Mouse (Mus musculus) stomach, postnatal 0 days (tissue): ENCODE data around the gene Slc16a4. TPM values are rescaled to one million over a fixed set of nuclear protein-coding genes. Genes with fewer than 3 reads are reported as not detected.
"Not testable (repeated sequence)": the region's sequence is repeated elsewhere in the genome, so short reads cannot be mapped to it uniquely, and the experiment has no call there.

Source experiments
- ATAC-seq: fragments of 200-750 bp; cut with Nextera tagmentation; 2 replicates; pipeline ENCODE4 v1.8.0; 2017; ENCODE audit not compliant: low FRiP score, low TSS enrichment
- DNase-seq: peaks from one replicate; pipeline ENCODE4 v3.0.0-alpha.2; 2016; ENCODE audit warnings: low spot score
- H3K27ac ChIP-seq: fragments of 300-500 bp; sonication (generic); replicated peaks from 2 replicates; pipeline ENCODE4 v1.5.1; 2014; ENCODE audit warnings: mild to moderate bottlenecking, control low read depth
- H3K27me3 ChIP-seq: fragments of 300-500 bp; sonication (generic); 2 replicates; pipeline ENCODE4 v1.6.1; 2014; ENCODE audit warnings: low read length; ENCODE audit not compliant: control insufficient read depth, insufficient read depth
- H3K36me3 ChIP-seq: fragments of 300-500 bp; sonication (generic); 2 replicates; pipeline ENCODE4 v1.6.1; 2014; ENCODE audit warnings: low read length, mixed read lengths; ENCODE audit not compliant: control insufficient read depth, insufficient read depth
- H3K4me1 ChIP-seq: fragments of 300-500 bp; sonication (generic); replicated peaks from 2 replicates; pipeline ENCODE4 v1.6.1; 2014; ENCODE audit warnings: antibody characterized with exemption; ENCODE audit not compliant: control insufficient read depth, insufficient read depth
- H3K4me2 ChIP-seq: fragments of 300-500 bp; sonication (generic); replicated peaks from 2 replicates; pipeline ENCODE4 v1.6.1; 2014; ENCODE audit warnings: low read depth, mild to moderate bottlenecking, control low read depth, moderate library complexity
- H3K4me3 ChIP-seq: fragments of 300-500 bp; sonication (generic); 2 replicates; pipeline ENCODE4 v1.5.1; 2014; ENCODE audit warnings: low read depth, low read length, control low read depth
- H3K9ac ChIP-seq: fragments of 300-500 bp; sonication (generic); 2 replicates; pipeline ENCODE4 v1.6.1; 2014; ENCODE audit warnings: mild to moderate bottlenecking, low read length, control low read depth, mixed read lengths
- H3K9me3 ChIP-seq: fragments of 300-500 bp; sonication (generic); 2 replicates; pipeline ENCODE4 v1.6.1; 2016; ENCODE audit warnings: low read length; ENCODE audit not compliant: control insufficient read depth
- CTCF ChIP-seq: IDR thresholded peaks from 2 replicates; pipeline ENCODE4 v1.5.1; 2016; ENCODE audit warnings: antibody characterized with exemption, low read depth, mild to moderate bottlenecking, moderate library complexity
- EP300 ChIP-seq: optimal IDR thresholded peaks from 2 replicates; pipeline ENCODE3; 2016; ENCODE audit warnings: antibody characterized with exemption
- WGBS: fragments of 180-500 bp; shearing (Covaris S2); extraction: QIAGEN DNeasy Blood & Tissue Kit; methylation state at CpG from one replicate; pipeline ENCODE4 v1.1.7; 2014; 5-methylcytosine and 5-hydroxymethylcytosine counted together
- polyA plus RNA-seq: library from polyadenylated mRNA; unstranded; fragments of >200 nt; fragmentation: Nextera tagmentation; extraction: Ambion mirVana; gene quantifications from 2 replicates; pipeline ENCODE4 v1.2.1, GENCODE M21; 2015

Gene Slc16a4
- polyA plus RNA-seq, 1 experiment from 2014 or later, result 2.1 TPM

DNA sequence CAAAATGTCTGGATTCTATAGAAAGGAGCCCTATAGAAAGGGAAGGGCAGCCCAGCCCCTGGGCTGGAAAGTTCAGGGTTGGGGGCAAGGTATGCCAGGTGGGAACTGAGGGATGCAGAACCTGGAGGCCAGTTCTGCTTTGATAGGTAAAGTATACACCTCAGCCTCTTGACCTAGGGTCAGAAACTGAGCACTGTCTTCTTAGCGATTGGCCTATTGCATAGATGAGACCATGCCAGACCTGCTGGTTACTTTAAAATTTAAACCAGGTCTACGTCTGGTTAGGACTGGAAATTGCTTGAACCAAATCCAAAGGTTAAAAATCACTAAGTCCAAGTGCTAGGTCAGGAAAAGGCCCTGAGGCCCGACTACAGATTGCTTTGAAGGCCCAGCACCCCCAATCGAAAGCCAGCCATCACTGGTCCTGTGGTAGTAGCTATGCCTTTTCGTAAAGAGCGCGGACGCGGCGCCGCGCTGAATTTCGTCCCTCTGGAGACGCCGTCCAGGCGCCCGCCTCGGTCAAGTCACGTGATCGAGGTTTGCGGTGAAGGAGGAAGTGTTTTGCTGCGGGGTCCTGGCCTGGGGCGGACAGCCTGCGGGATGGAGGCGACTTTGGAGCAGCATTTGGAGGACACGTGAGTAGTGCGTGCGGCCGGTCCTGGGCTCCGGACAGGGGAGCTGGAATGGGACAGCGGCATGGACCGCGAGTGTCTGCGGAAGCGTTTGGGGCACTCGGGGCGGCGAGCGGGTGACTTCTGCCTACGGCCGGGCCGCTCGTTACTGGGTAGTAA lies 12.4 kb upstream of the Slc16a4 start, which contains the start of gene Lamtor5:
TSS of gene Lamtor5 (plus strand) at position 380 of the 791 bp plus-strand sequence.
- H3K27me3 ChIP-seq, result no peaks in the 10 kb centered on the region
- peak; percentile 91 for DNase-seq
- ATAC-seq, result peak; percentile 90
- no peak within 1 kb of the TSS; the same call in 1 of the 2 replicates for H3K27ac ChIP-seq
- H3K4me2 ChIP-seq, result peak within 1 kb of the TSS; percentile 81
- no peak for TF ChIP-seq EP300
- TF ChIP-seq CTCF, result no peak
- 3% methylated on average over 43 of the region's 43 CpGs for WGBS
- H3K36me3 ChIP-seq, result peaks cover 6% of the 10 kb centered on the region; the same call in 1 of the 2 replicates
- peak within 1 kb of the TSS; percentile 89 for H3K9ac ChIP-seq
- no peaks in the 10 kb centered on the region for H3K9me3 ChIP-seq
- H3K4me3 ChIP-seq, result peak within 1 kb of the TSS; percentile 97
- no peaks in the 10 kb centered on the region for H3K4me1 ChIP-seq

DNA sequence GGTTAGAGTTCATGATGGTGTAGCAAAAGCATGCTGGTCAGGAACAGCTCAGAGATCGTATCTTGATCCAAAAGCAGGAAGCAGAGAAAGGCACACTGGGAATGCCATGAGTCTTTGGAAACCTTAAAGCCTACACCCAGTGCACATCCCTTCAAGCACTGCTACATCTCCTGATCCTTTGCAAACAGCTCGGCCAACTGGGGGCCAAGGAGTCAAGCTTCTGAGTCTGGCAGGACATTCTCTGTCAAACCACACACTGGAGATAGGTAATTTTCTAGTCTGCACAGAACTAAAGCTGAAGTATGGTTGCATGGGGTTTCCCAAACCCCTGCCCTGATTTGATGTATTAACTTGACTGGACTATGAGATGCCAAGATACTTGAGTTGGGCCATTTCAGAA lies 4.9 kb upstream of the Slc16a4 start:
- Histone ChIP-seq H3K36me3 (peaks cover 6% of the 10 kb centered on the region; the same call in 1 of the 2 replicates), H3K9ac (no peak overlapping the region), H3K27me3 (no peaks in the 10 kb centered on the region), H3K4me3 (no peak overlapping the region), H3K27ac (no peak overlapping the region), H3K9me3 (no peaks in the 10 kb centered on the region), H3K4me1 (no peaks in the 10 kb centered on the region), H3K4me2 (no peak overlapping the region)
- TF ChIP-seq EP300 (no peak), CTCF (no peak)
- WGBS, result 78% methylated on average over 2 of the region's 2 CpGs
- ATAC-seq (no peak), DNase-seq (no peak)

DNA sequence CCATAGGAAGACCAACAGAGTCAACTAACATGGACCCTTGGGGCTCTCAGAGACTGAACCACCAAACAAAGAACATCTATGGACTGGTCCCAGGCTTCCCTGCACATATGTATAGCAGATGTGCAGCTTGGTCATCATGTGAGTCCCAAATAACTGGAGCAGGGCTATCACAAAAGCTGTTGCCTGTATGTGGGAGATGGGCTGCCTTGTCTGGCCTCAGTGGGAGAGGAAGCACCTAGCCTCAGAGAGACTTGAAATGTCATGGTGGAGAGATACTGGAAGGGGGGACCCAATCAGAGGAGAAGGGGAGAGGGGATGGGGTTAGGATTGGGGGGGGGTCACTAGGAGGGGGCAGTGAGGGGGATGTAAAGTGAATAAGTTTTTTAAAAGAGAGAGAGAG lies 3.7 kb upstream of the Slc16a4 start:
- Histone ChIP-seq H3K4me3 (no peak overlapping the region), H3K9me3 (no peaks in the 10 kb centered on the region), H3K36me3 (peaks cover 2% of the 10 kb centered on the region; the same call in 1 of the 2 replicates), H3K4me2 (no peak overlapping the region), H3K27me3 (no peaks in the 10 kb centered on the region), H3K4me1 (no peaks in the 10 kb centered on the region), H3K9ac (no peak overlapping the region), H3K27ac (no peak overlapping the region)
- DNase-seq, result no peak
- no peak for ATAC-seq
- TF ChIP-seq CTCF (no peak), EP300 (no peak)

DNA sequence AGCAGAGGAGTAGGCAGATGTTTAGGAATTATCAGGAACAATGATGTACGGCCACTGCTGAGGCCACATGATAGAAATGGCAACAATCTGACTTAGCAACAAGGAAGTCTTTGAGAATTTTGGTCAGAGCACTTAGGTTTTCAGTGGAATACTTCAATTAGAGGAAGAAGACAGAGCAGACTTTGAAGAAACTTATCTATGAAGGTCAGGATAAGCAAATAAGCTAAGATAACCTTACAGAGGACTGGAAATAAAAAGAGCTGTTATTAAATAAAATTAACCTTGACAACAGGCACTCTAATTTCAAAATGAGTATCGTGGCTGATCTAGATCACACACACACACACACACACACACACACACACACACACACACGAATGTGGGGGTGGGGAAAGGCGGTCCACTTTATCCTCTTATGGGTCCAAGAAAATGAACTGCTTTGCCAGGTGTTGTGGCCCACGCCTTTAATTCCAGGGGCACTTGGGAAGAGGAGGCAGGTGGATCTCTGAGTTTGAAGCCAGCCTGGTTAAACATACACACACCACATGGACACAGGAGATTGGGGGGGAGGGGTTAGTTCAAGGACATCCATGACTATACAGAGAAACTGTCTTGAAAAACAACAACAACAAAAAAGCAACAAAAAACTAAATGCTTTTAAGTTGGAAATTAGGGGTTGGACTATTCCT lies 4.8 kb downstream of the Slc16a4 start:
- 77% methylated on average over 5 of the region's 5 CpGs for WGBS
- Histone ChIP-seq H3K9ac (no peak overlapping the region), H3K27ac (no peak overlapping the region), H3K4me3 (no peak overlapping the region), H3K4me2 (no peak overlapping the region), H3K36me3 (no peaks in the 10 kb centered on the region), H3K27me3 (no peaks in the 10 kb centered on the region), H3K4me1 (no peaks in the 10 kb centered on the region), H3K9me3 (no peaks in the 10 kb centered on the region)
- ATAC-seq (no peak), DNase-seq (no peak)
- no peak for TF ChIP-seq CTCF

DNA sequence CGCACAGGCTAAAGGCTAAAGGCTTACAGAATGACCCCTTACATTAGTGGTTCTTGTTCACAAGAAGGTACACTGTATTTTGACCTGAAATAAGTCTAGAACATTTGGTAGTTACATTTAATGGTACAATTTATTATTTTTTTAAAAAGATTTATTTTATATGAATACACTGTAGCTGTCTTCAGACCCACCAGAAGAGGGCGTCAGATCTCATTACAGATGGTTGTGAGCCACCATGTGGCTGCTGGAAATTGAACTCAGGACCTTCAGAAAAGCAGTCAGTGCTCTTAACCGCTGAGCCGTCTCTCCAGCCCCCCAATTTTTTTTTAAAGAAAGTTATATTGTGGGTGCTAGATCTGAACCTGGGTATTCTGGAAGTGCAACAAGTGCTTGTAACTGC lies 5.9 kb downstream of the Slc16a4 start:
- not testable (repeated sequence) for H3K9ac ChIP-seq, H3K4me2 ChIP-seq, H3K9me3 ChIP-seq, H3K4me3 ChIP-seq, H3K27ac ChIP-seq, DNase-seq, H3K4me1 ChIP-seq, H3K36me3 ChIP-seq, H3K27me3 ChIP-seq, ATAC-seq
- 77% methylated on average over 4 of the region's 4 CpGs for WGBS

DNA sequence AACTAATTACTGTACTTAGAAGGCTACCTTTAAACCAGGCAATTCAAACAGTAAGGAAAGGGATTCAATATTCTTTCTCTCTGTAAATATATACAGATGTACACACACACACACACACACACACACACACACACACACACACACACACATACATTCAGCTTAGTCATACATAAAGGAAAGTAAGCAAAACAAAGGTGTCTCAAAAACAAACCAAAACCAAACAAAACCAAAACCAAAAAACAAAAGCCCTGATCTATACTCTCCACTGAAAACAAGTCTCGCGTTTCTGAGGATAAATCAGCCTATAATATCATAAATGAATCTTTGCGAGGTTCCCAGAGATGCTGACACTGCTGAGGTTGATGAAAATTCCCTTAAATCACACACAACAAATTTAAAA lies 26.3 kb downstream of the Slc16a4 start:
- Histone ChIP-seq H3K27ac (no peak overlapping the region), H3K9ac (no peak overlapping the region), H3K4me1 (no peaks in the 10 kb centered on the region), H3K27me3 (no peaks in the 10 kb centered on the region), H3K9me3 (no peaks in the 10 kb centered on the region), H3K4me3 (no peak overlapping the region), H3K4me2 (no peak overlapping the region), H3K36me3 (no peaks in the 10 kb centered on the region)
- no peak for TF ChIP-seq CTCF
- no peak for TF ChIP-seq EP300
- 88% methylated on average over 3 of the region's 3 CpGs for WGBS
- no peak for DNase-seq
- no peak for ATAC-seq
